12 mouse cellular contexts compared by ENCODE assay signal in the genomic region with DNA sequence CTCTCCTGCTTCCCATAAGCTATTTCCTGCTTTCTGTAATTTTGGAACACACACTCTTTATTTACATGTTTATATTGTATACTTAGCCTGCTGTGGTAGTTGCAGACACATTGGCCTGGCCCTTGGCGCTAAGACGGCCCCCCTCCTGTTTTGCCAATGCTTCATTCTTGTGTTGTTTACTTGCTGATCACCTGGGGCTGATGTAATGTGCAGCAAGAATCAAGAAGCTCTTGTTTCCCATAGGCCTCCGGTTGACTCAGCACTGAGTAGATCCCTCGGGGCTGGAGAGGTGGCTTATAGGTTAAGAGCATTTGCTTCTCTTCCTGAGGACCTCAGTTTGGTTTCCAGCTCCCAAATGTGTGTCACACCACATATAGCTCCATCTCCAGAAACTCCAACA.
"Had no signal": no experiment of that assay in that cellular context is flagged by ENCODE, and none has a peak within 500 bp of the region (broad histone marks: within the 10 kb centered on the region; RNA-seq: fewer than 3 reads in every experiment).

No protein-coding gene starts in this region.

- DNase-seq: gastrocnemius, postnatal 14 days; gastrocnemius, postnatal 36 days; heart, adult 18-20 months; heart, postnatal 10 days; kidney, adult 11 months; kidney, adult 2 months; kidney, adult 9 months; kidney, postnatal 14 days; kidney, postnatal 36 days; layer of hippocampus, adult 9-11 months; layer of hippocampus, postnatal 36 days; left cerebral cortex, postnatal 4 days had no signal
